Mouse (Mus musculus): Measurements from ENCODE around the gene Brwd1. TPM values are rescaled to one million over a fixed set of nuclear protein-coding genes. Genes with fewer than 3 reads are reported as not detected.
"Not testable (repeated sequence)": the region's sequence is repeated elsewhere in the genome, so short reads cannot be mapped to it uniquely, and the experiment has no call there.

Gene Brwd1
- total RNA-seq, 2 experiments from 2014 or later = 67.7 to 76.0 TPM

DNA sequence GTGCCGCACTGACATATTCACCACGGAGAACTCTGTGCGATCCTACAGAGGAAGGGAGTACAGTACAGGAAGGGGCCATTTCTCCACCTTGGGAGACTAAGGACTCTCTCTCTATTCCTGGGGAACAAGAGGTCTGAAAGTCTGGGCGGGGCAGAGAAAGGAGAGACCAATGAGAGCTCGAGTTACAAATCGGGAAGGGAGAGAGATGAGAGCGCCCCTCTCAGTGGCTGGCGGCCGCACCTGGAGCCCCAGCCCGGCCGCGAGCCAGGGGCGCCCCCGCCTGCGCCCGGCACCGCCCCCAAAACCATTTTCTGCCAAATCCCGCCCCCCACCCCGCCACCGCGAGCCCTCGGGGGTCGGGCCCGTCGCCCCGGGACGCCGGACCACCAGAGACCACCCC lies 995 bp downstream of the Brwd1 start:
- DNase-seq = peak; percentile 88 to 91

DNA sequence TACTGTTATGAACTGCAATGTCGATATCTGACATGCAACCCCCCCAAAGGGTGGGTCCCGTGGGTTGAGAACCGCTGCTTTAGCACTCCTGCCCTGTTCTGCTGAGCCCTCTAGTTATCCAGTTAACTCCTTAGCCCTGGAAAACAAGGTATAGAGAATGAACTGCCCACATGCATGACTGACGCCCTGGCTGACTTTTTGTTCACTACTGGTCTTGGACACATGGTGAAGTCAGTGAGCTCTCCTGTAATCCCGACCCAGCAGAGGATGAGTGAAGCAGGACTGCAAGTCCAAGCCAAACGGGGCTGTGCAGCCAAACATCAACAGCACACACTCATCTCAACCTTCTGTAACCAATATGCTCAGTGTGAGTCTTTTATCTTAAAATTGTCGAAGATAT lies 1.8 kb downstream of the Brwd1 start:
- DNase-seq = no peak

DNA sequence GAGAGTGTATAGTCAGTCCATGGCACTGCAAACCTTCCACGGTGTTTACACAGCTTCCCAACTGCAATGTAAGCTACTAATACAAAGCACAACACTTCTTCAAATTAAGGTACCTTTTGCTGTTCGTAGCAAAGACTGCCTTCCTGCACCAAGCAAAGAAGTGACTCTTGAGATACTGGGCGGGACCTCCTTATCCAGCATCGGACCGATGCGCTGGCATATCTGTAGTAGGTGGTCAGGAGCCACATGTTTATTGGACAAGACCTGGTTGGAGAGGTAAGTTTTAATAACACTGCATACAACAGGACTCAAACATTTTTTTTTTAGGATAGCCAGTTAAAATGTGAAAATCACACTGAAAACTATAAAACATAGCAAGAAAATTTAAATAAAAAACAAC lies 14.0 kb downstream of the Brwd1 start:
- DNase-seq = no peak

DNA sequence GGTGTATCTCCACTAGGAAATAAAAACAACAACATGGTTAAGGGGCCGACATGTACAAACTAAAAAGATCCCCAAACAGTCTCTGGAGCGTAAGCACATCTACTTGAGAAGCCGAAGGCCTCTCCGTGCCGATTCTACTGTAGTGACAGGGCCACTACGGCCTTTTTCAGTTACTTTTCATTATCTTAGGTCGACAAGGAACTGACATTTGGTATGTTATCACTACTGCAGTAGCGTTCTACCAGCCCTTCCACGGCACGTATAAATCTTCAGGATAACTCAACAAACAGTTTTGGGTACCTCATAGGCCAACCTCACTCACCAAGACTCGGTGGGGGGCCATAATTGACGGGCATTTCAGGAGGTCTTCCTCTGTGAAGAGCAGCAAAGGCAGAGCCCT lies 16.2 kb downstream of the Brwd1 start:
- no peak for DNase-seq

DNA sequence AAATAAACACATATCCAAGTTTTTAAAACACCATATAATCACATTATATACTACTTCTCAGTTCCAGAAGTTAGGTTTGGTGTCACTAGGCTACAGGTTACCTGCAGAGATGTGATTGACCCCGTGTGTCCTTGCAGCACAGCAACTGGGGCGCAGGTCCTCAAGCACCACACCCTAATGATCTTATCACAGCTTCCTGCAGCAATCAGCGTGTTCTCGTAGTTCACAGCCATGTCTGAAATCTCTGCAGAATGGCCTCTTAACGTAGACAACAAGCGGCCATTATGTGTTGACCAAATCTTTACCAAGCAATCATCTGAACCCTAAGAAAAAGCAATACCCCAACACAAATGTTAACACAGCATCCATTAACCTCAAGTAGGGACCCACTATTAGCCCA lies 17.7 kb downstream of the Brwd1 start:
- DNase-seq = no peak

DNA sequence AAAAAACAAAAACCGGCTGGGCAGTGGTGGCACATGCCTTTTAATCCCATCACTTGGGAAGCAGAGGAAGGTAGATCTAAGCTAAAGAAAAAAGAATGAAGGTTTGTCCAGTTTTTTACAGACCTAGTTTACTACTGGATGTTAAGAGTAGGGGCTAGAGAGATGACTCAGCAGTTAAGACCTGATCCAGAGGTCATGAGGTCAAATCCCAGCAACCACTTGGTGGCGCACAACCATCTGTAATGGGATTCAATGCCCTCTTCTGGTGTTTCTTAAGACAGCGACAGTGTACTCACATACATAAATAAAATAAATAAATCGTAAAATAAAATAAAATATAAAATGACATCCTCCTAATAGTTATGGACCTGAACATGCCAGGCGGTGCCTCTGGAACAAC lies 38.2 kb downstream of the Brwd1 start:
- DNase-seq = peak; percentile 57 to 59

DNA sequence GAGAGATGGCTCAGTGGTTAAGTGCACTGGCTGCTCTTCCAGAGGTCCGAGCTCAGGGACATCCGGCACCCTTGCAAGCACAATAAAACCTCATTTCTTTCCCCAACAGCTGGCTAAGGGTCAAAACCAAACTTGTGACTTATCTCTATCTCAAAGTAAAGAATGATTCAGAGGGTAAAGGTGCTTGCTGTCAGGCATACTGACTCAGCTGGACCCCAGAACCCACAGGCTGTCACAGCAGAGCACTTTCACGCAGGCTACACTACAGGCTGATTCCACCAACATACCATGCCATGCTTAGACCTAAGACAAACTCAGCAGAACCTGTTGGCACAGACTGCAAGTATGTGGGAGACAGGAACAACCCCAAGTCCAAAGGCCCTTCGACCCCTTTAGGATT lies 41.6 kb downstream of the Brwd1 start:
- peak; percentile 8 to 40 for DNase-seq

DNA sequence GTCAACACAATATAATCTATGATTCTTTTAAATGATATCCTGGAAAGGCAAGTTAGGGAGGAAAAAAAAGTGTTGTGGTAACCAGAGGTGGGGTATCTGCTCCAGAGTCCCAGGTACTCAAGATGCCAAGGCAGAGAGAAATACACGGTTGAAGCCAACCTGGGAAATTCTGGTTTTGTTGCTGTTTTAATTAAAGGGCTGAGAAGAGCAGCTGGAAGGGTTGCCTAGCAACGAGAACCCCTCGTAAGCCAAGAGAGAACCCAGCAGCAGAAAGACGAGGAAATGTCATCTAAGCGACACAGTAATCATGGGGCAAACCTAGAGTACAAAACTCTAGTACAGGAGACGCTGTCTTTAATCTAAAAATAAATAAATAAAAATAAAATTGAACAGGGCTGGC lies 42.8 kb downstream of the Brwd1 start:
- no peak for DNase-seq

DNA sequence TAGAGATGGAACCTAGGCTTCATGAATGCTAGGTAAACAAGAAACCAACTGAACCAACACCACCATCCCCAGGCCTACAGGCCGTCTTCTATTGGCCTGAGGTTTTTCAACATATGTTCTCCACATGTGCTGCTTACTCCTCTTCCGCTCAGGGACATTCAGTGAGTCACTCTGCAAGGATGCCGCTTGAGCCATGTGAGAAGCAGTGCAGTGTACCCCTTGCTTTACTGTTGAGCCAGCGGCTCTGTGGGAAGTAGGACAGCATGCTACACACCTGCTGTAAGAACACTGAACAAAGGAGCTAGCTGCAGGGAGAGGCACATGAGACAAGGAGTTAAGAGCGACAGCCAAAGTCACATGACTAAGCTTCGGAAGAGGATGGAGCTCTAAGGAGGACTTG lies 47.9 kb downstream of the Brwd1 start:
- peak; percentile 23 to 28 for DNase-seq

DNA sequence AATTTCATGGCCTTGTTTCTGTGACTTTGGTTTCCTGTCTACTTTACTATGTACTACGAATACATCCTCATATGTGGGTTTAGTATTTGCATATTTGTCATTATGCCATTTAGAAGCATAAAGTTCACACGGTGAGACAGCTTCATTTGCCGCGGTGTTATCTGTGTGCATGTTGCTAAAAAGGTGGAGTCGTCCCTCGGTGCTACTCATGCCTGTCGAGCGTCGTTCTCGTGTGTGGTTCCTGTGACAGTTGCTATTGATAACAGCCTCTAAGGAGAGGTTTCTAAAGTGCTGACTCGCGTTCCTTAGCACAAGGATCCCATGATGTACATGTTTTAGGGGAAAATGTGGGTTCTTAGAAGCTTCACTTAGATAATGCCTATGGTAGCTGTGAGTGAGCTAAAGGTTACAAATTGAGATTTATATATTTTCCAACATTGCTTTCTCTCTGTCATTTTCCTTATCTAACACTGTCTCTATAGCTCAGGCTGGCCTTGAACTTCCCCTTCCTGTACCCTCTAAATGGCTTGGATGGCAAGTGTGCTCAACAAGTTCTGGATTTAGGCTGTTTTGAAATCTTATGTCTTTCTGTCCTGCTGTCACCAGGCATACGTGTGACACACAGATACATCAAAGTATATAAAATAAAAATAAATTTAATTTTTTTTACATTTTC lies 49.8 kb downstream of the Brwd1 start:
- no peak for DNase-seq

DNA sequence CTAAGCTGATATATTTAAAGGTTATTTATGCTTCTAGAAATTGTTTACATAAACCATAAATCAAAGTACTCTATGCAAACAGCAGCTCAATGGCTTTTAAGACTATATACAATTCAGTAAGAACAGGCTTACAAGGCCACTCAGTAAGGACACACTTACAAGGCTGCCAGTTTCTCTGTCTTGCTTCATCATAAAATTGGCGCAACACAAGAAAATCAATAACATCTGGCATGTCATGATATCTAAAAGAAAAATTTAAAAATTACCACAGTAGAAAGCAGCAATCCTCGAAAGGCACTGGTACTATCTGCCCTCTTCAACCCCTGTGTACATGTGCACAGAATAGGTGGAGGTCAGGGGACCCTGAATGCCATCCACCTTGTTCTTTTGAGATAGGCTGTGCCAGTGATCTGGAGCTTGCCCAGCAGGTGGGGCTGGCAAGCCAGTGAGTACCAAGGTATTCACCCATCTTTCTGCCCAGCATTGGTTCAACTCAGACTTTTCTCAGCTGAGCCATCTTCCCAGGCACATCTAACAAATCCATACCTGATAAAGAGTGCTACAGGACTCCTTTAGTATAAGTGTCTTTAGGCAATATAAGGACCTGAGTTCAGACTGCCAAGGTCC lies 51.7 kb downstream of the Brwd1 start:
- peak; percentile 10 to 38 for DNase-seq

DNA sequence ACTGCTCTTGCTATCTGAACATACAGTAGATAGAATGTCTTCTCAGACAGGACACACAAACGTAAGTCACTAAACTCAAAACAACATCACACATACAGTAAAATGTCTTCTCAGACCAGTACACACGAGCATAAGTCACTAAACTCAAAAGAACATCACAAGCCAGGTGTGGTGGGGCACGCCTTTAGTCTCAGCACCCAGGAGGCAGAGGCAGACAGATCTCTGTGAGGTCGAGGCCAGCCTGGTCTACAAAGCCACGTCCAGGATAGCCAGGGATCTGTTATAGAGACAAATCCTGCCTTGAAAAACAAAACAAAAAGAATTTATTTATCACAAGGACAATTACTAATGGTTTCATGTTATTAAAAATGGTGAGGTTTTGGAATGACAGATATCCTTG lies 56.1 kb downstream of the Brwd1 start:
- DNase-seq = no peak

DNA sequence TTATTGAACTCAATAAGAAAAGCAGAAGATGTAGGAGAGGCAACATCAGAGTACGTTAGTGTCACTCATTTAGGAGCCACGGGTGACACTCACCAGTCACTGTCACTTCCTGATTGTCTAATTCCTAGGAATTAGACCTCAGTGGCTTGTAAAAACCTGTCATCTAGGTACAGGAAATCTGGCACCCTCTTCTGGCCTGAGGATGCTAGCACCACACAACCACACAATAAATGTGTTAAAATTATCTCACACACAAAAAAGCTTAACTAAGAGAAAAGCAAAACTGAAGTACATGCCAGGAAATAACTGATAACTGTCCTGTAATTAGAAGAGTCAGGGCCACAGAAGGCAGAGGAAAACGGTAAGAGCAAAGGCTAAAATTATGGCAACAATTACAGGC lies 57.1 kb downstream of the Brwd1 start:
- DNase-seq = no peak

DNA sequence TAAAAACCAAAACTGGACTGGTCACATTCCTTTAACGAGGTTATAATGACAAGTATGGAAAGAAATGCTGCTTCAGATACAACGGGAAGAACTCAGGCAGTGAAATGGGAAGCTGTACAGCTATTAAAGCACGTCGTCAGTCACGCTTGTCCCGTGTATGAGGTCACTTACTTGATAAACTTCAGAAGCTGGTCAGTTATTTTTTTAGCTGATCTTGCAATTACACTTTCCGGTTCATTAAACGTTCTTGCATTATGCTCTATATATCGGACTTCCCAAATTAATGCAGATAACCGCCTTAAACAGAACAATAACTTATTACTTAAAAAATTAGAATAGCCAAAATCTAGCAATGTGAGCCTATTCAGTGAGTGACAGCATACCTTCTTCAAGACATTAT lies 61.3 kb downstream of the Brwd1 start:
- DNase-seq = no peak

DNA sequence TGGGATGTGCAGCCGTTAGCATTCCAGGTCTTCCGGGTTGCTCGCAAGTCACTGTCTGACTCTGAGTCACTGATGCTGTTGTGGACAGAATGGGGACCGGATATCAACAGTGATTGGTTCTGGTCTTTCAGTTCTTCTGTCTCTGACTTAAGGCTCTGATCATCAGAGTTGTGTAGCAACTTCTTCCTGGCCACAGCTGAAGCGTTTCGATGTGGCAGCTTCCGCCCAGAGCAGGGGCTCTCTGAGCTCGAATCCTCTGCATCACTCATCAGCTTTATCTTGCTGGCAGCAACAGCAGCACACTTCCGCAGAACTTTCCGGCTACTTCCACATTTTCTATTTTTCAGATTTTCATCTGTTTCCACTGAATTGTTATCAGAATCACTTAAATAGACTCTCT lies 73.2 kb downstream of the Brwd1 start:
- not testable (repeated sequence) for DNase-seq

DNA sequence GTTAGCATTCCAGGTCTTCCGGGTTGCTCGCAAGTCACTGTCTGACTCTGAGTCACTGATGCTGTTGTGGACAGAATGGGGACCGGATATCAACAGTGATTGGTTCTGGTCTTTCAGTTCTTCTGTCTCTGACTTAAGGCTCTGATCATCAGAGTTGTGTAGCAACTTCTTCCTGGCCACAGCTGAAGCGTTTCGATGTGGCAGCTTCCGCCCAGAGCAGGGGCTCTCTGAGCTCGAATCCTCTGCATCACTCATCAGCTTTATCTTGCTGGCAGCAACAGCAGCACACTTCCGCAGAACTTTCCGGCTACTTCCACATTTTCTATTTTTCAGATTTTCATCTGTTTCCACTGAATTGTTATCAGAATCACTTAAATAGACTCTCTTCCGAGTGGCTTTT lies 78.0 kb downstream of the Brwd1 start:
- DNase-seq = not testable (repeated sequence)

DNA sequence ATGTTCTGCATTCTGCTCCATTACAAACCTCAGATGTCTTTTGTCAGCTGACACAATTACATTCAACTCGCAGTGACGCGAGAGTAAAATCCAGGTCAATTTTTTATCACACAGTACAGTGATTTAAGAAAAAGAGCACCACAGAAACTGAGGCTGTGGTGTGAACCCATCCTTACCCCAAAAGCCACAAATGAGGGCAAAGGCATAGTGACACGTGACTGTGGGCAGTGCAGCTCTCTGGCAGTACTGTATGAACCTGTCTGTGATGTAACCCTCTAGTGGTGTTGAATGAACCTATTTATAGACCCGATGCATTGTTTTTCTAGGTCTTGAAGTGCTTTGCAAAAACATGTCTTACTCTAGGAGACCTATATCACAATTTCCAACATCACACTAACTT lies 83.0 kb downstream of the Brwd1 start:
- DNase-seq = no peak

DNA sequence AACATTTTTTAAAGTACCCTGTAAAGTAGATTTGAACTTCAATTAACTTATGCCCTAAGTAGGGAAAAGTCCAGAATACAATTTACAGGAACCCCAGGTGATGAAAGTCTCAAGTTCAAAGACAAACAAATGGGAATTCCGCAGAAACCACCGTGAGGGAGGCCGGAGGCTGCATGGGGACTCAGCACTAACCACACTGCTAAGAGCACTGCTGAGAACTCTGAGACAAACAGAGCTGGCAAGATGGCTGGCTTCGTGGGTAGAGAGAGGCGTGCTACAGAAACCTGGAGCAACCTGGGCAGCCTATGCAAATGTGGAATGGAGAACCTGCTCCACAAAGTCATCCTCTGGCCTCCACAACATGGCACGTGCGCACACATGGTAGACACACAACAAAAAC lies 86.2 kb downstream of the Brwd1 start:
- DNase-seq = no peak

DNA sequence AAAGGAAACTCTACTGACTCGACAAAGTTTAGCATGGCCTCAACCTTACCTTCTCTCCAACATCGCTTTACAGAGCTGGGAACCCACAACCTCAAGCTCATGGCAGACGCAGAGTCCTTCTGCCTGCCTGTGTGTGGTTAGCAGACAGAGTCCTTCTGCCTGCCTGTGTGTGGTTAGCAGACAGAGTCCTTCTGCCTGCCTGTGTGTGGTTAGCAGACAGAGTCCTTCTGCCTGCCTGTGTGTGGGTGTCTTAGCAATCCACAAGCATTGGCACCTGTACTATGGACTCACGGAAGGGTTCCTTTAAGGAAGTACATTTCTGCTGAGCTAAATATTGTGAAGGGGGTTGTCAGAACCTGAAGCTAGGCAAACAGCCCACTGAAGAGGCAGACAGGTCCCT lies 87.8 kb downstream of the Brwd1 start:
- DNase-seq = not testable (repeated sequence)

DNA sequence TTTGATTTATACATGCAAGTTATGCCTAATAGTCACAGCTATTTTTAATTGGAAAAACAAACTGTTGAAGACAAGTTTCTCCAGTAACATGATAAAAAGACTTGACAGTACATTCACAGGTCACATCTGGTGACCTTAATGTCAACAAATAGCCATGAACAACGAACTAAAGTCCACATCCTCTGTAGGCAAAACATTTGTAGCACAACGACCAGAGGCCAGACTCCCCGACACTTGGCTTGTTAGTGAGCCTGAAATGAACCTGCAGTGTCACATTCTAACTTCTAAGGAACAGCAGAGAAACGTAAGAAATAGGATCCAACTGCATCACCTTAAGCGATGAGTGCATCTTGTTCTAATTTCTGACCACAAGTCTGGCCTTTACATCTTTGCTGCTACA lies 89.7 kb downstream of the Brwd1 start:
- DNase-seq = no peak

DNA sequence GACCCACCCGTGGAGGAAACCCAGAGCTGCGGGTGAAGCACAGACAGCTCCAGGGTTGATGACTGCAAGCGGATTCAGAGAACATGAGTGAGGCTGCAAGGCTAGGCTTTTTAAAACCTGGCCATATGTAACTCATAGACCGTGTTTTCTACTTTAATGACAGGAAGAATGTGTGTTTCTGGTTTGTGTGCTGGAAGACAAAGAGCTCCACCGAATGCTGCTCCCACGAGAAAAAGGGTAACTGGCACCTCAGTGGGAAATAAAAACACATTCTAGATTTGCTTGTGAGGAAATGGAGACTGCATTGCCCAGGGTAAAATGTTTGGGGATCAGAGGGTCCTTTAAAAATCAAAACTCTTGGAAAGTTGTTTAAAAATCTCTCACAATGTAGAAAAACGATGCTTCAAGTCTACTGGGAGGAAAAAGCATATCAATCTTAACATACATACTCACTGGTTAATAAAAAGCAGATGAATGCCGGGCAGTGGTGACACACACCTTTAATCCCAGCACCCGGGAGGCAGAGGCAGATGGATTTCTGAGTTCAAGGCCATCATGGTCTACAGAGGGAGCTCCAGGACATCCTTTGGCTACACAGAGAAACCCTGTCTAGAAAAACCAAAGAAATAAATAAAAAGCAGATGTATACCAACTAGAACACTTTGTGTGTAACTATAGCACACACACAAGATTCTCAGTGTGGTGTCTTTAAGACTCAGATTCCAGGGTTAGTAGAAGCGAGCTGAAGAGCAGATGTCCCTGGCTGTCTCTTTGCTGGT lies 91.0 kb downstream of the Brwd1 start:
- no peak for DNase-seq

DNA sequence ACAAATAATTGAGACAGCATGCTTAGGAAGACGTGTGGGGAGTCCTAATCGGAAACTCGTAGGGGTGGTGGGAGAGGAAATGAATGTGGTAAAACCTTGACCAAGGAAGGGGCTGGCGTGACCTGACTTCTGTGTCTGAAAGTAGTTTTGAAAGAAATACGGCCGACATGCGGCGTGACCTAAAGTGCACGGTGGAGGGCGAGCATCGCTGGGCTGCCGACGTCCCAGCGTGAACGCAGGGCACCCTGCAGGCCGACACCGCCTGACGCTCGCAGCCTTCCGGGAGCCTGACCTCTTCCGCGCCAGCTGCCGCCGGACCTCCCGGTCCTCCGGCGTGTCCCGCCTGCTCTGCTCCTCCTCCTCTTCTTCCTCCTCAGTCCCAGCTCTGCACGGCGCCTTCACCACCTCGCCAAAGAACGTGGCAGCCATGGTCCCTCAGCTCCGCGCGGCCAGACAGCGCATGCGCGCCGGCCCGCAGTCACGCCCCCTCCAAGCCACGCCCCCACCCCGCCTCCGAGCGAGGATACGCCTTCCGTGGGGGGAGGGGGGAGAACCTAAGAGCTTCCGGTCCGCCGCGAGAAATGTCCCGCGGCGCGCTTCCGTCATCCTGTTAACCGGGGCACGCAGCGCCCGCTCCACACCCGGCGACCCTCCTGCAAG lies 91.7 kb downstream of the Brwd1 start, which contains the start of gene Psmg1:
Gene Psmg1 (minus strand): TSS at position 499 of the 660 bp plus-strand sequence.
- peak; percentile 96 for DNase-seq

DNA sequence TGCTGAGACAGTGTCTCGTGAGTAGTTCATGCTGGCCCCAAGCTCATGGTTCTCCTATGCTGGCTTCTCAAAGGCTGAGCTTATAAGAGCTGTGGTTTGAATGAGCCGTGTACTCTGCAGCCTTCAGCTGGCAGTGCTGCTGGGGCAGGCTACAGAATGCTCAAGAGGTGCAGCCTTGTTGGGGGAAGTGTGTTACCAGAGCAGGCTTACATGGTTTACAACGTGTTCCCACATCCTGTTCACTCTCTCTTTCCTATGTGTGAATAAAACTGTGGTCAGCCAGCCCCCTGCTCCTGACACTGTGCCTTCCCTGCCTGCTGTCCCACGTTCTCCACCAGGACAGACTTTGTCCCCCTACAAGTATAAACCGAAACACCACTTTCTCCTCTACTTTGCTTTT lies 97.4 kb downstream of the Brwd1 start:
- DNase-seq = no peak
